Mouse (Mus musculus): ENCODE data around the gene Gm29423.
"Not testable (repeated sequence)": the region's sequence is repeated elsewhere in the genome, so short reads cannot be mapped to it uniquely, and the experiment has no call there.

Gene Gm29423

GRCm38 (mm10) chrY:70303187-70303586, at the start of gene Gm29423, which contains the start of gene Gm29644:
Gm29423 (minus strand) TSS chrY:70303287.
Gm29644 (minus strand) TSS chrY:70303343.
- not testable (repeated sequence) for DNase-seq

DNA sequence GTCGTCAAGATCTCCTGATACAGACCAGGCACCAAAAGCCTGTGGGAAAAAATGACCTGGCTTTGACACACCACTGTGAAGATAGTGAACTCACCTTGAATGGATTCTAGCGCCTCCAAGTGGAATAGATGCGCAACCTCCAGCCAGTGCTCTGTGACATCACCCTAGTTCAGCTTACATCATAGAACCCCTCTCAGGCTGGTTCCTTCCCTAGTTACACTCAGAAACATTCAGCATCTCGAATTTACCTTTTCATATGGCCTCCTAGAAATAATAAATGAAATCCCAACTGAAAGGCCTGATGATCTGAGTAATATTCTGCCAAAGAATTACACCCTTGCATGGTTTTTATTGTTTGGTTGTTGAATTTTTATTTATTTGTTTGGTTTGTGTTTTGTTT, 29.5 kb downstream of the Gm29423 start, which contains the start of gene Gm21118:
Gene Gm21118, minus strand, starts transcription at position 101 of the 400 bp plus-strand sequence.
- DNase-seq, result not testable (repeated sequence)
